Mouse (Mus musculus): ENCODE data around the gene Olfr1283.
"Not testable (repeated sequence)": the region's sequence is repeated elsewhere in the genome, so short reads cannot be mapped to it uniquely, and the experiment has no call there.

The Olfr1283 gene

DNA sequence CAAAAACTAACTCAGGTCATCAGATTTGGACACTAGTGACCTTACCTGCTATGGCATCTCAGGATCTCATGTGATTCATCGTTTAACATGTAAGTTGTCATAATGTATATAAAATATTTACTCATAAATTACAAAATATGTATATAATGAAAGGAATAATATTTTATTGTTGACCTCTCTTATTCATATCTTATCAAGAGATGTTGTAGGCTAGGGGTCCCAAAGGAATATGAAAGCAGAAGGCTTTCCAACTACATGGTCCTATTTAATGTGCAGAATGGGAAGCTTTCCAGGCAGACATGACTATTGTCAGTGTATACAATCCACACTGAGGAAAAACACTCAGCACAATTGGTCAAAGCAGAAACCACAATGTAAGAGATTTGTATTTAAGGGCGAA is at the start of gene Olfr1283:
Olfr1283 (plus strand) TSS at position 301 of the 400 bp plus-strand sequence.
- no peak for DNase-seq

- no peak for DNase-seq
Measured at GRCm38 (mm10) chr2:111326220-111326619, 40.4 kb upstream of the Olfr1283 start, which contains the start of gene Olfr1281. Gene Olfr1281 (plus strand): TSS chr2:111326520.

- DNase-seq, result not testable (repeated sequence)
Measured at GRCm38 (mm10) chr2:111333721-111334120, 32.9 kb upstream of the Olfr1283 start.

DNA sequence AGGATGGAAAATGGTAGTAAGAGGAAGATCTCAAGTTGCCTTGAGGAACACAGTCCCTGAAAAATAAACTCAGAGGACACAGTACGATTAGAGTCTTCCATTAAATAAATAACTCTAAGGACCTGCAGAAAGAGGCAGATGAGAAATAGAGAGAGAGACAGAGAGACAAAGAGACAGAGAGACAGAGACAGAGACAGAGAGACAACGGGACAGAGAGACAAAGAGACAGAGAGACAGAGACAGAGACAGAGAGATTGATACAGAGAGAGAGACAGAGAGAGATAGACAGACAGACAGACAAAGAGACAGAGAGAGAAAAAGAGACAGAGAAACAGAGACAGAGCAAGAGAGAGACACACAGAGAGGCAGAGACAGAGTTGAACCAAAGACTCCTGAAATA is 30.6 kb upstream of the Olfr1283 start, which contains the start of gene Olfr1282:
Olfr1282 (minus strand) TSS at position 101 of the 400 bp plus-strand sequence.
- DNase-seq, result no peak

DNA sequence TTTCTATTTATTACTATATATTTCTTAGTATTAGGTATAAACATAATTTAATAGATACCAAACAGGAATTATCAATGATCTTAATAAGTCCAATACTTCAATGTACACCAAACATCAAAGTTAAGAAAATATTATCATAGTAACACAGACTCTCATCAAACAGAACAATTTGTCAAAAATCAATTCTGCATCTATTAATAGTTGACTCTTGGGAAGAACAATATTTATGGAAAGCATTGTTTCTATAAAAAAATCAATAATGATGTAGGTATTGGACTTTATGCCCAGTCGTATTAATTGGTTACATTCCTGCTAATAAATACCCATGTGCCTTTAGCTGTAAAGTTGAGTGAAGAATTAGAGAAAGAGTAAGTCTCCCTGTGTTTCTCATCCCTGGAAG is 8.6 kb downstream of the Olfr1283 start, which contains the start of gene Olfr1284:
Olfr1284 (plus strand) TSS at position 301 of the 400 bp plus-strand sequence.
- DNase-seq, result no peak
